8 mouse cellular contexts compared by ENCODE assay signal in the genomic region with DNA sequence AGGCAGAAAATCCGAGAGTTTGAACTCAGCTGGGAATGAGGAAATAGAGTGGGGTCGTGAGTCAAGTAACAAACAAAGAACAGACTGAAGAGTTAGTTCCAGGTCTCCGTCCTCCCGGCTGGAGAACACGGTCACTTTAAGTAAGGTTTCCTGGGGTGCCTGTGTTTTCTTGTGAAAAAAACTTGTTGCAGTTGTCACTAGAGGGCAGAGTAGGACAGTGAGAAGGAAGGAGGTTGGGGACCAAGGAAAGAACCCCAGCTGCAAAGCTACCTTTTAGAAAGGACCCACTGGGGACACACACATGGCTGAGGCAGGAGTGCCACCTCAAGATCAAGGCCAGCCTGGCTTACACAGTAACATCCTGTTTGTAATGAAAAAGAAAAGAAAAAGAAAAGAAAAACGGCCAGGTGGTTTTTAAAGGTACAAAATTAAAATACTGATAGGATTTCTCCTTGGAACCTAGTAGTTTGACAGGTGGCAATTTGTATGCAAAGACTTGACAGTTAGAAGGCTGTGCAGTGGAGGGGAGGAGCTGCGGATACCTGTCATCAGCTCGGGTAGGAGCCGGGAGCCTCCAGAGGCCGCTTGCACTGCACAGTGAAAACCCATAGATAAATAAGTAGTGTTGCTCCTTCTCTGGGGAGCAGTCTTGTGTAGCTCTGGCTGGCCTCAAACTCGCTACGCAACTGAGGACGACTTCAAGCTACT. TPM values are rescaled to one million over a fixed set of nuclear protein-coding genes. Genes with fewer than 3 reads are reported as not detected.
DNase-seq lines count a peak whose midpoint lies in the region; ATAC-seq lines count a peak whose summit lies in the region.

No protein-coding gene starts in this region.

- H3K9ac ChIP-seq in liver, embryonic 15.5 days = peak overlapping the region; percentile 37

- peak overlapping the region; percentile 45 for H3K4me2 ChIP-seq in liver, embryonic 15.5 days

- no peaks in the 10 kb centered on the region for H3K9me3 ChIP-seq in liver, embryonic 15.5 days (replicated peaks)

- ATAC-seq in liver, embryonic 15.5 days (ENCODE audit: insufficient read depth) = peak; percentile 33

- 0 out of 2 replicates have a peak overlapping the region, but pooled peaks have one; percentile 0 for H3K4me3 ChIP-seq in liver, embryonic 15.5 days (replicated peaks)

- no peaks in the 10 kb centered on the region for H3K27me3 ChIP-seq in liver, embryonic 15.5 days

- intact Hi-C loops in heart, postnatal 10 days (cut with DNase I) = loop anchor here (2.0 kb wide), 2 partner anchors 99 to 235 kb away; no protein-coding TSS in a partner anchor

- H3K36me3 ChIP-seq in liver, embryonic 15.5 days (replicated peaks) = peaks cover 39% of the 10 kb centered on the region

- WGBS in liver, embryonic 15.5 days (ENCODE audit: insufficient replicate concordance) = 8% methylated on average over 13 of the region's 13 CpGs

- H3K4me1 ChIP-seq in liver, embryonic 15.5 days (replicated peaks) = peaks cover 33% of the 10 kb centered on the region

- peak overlapping the region; percentile 74 for H3K27ac ChIP-seq in liver, embryonic 15.5 days (replicated peaks)

- DNase-seq in adrenal gland, postnatal 36 days = peak; percentile 23 to 49
- DNase-seq in adrenal gland, adult 18-20 months (ENCODE audit: low spot score in 2 of 2) = no peak
- DNase-seq in A20 (ENCODE audit: low read depth, low spot score) = peak; percentile 72
- peak; percentile 62 for DNase-seq in c-Kit-positive CD71-positive TER-119-negative erythroid progenitor cells, embryonic 14.5 days (ENCODE audit: low read depth)
- peak; percentile 58 to 73 for DNase-seq in heart, postnatal 10 days
- DNase-seq in telencephalon, adult 2 months (ENCODE audit: low read depth, low spot score) = peak; percentile 32
- no peak for DNase-seq in yolk sac, embryonic 10.5 days (ENCODE audit: low spot score)

RNA-seq across cellular contexts. Expression of a gene that starts 3.2 kb away (rescaled TPM):
- 100 to 1,000 TPM; 154 to 178 TPM for total RNA-seq in adrenal gland, postnatal 36 days (2021)
- 100 to 1,000 TPM; 156 to 162 TPM for total RNA-seq in adrenal gland, adult 18-20 months (2021)
- 100 to 1,000 TPM; 109 to 113 TPM for total RNA-seq in heart, postnatal 10 days (2021)
- 178 and 180 TPM in 2 replicates for polyA plus RNA-seq in liver, embryonic 15.5 days (2015; fragmentation: Nextera tagmentation; extraction: Ambion mirVana)

RNA-seq across cellular contexts. Expression of a gene that starts 13.6 kb away (rescaled TPM):
- total RNA-seq in adrenal gland, postnatal 36 days (2021) = 10 to 100 TPM; 26.6 to 45.4 TPM
- 10 to 100 TPM; 39.8 to 41.1 TPM for total RNA-seq in adrenal gland, adult 18-20 months (2021)
- total RNA-seq in heart, postnatal 10 days (2021) = 10 to 100 TPM; 13.2 to 13.9 TPM
- 55.0 and 61.3 TPM in 2 replicates for polyA plus RNA-seq in liver, embryonic 15.5 days (2015; fragmentation: Nextera tagmentation; extraction: Ambion mirVana)

RNA-seq across cellular contexts. Expression of a gene that starts 22.1 kb away (rescaled TPM):
- 1 to 10 TPM; 3.2 to 3.5 TPM for total RNA-seq in adrenal gland, postnatal 36 days (2021)
- 1 to 10 TPM; 3.2 to 3.6 TPM for total RNA-seq in adrenal gland, adult 18-20 months (2021)
- 1 to 10 TPM; 1.7 to 1.8 TPM for total RNA-seq in heart, postnatal 10 days (2021)
- 9.1 and 10.6 TPM in 2 replicates for polyA plus RNA-seq in liver, embryonic 15.5 days (2015; fragmentation: Nextera tagmentation; extraction: Ambion mirVana)

RNA-seq across cellular contexts. Expression of a gene that starts 33.2 kb away (rescaled TPM):
- total RNA-seq in adrenal gland, postnatal 36 days (2021) = 10 to 100 TPM; 19.1 to 20.4 TPM
- total RNA-seq in adrenal gland, adult 18-20 months (2021) = 10 to 100 TPM; 14.7 to 17.5 TPM
- total RNA-seq in heart, postnatal 10 days (2021) = 1 to 10 TPM; 6.5 to 7.2 TPM
- polyA plus RNA-seq in liver, embryonic 15.5 days (2015; fragmentation: Nextera tagmentation; extraction: Ambion mirVana) = 5.0 and 7.0 TPM in 2 replicates

RNA-seq across cellular contexts. Expression of a gene that starts 58.1 kb away (rescaled TPM):
- 10 to 100 TPM; 42.9 to 59.7 TPM for total RNA-seq in adrenal gland, postnatal 36 days (2021)
- 10 to 100 TPM; 33.6 to 34.9 TPM for total RNA-seq in adrenal gland, adult 18-20 months (2021)
- total RNA-seq in heart, postnatal 10 days (2021) = 10 to 100 TPM; 28.9 to 30.6 TPM
- polyA plus RNA-seq in liver, embryonic 15.5 days (2015; fragmentation: Nextera tagmentation; extraction: Ambion mirVana) = 54.5 and 59.1 TPM in 2 replicates

Comparison
In these comparisons a context has a peak if more than half of its experiments do, and no peak if none do; other contexts are left out.
1. DNase-seq: peak in adrenal gland, postnatal 36 days (2 of 2), A20 (single experiment), c-Kit-positive CD71-positive TER-119-negative erythroid progenitor cells, embryonic 14.5 days (single experiment), heart, postnatal 10 days (2 of 2) and telencephalon, adult 2 months (single experiment); none in adrenal gland, adult 18-20 months (0 of 2) and yolk sac, embryonic 10.5 days (single experiment).